Mouse (Mus musculus): ENCODE data around the gene Olfr98.
"Not testable (repeated sequence)": the region's sequence is repeated elsewhere in the genome, so short reads cannot be mapped to it uniquely, and the experiment has no call there.

DNA sequence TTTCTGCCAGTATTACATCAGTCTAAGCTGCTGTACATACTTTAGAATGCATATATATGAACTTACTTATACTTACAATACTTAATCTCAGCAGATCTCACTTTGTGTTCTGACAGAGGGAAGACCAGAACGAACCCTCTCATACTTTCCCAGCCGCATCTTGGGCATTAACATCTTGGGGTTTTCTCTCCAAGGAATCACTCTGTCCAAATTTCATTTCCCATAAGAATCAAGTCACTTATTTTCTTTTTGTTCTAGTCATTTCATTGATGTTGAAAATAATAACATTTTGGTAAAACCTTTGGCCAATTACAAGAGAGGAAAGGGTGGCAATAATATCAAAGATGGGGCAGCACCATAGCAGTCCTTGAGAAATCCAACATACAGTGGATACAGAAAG is 26.3 kb downstream of the Olfr98 start, which contains the start of gene Olfr97:
- not testable (repeated sequence) for TF ChIP-seq CTCF, EP300 (IDR thresholded peaks at IDR 0.05; ENCODE audit: low read depth)

Measured in liver, postnatal 0 days (tissue).